Mouse (Mus musculus): Measurements from ENCODE around the gene Acot9. TPM values are rescaled to one million over a fixed set of nuclear protein-coding genes. Genes with fewer than 3 reads are reported as not detected.

Gene Acot9
- polyA plus RNA-seq, 1 experiment from 2014 or later = 36.4 TPM

DNA sequence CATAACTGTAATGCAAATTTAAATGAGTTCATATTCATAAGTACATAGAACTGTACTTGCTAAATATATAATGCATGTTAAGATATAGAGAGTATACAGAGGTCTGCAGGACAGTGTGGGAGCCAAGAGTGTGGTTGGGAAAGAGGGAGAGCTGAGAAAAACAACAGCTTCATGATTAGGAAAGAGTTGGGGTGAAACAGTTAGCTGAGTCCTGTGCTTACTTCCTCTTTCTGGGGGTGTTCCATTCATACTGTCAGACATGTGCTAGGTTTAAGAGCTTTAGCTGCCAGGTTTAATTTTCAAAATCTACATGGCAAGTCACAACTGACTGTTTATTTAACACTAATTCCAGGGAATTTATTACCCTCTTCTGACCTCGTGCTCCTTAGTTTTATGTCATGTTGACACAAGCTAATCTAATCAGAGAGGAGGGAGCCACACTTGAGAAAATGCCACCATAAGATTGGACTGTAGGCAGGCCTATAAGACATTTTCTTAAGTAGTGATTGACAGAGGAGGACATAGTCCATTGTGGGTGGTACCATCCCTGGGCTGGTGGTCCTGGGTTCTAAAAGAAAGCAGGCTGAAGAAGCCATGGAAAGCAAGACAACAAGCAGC lies 18.3 kb downstream of the Acot9 start:
- Histone ChIP-seq H3K4me1 (ENCODE audit: control insufficient read depth, insufficient read depth, low read length) (no peaks in the 10 kb centered on the region), H3K9me3 (replicated peaks; ENCODE audit: control insufficient read depth, low read length) (no peaks in the 10 kb centered on the region), H3K27me3 (replicated peaks; ENCODE audit: control insufficient read depth, insufficient read depth, low read length) (no peaks in the 10 kb centered on the region), H3K36me3 (ENCODE audit: control insufficient read depth, insufficient read depth, low read length) (no peaks in the 10 kb centered on the region), H3K9ac (ENCODE audit: low read length) (no peak overlapping the region), H3K4me3 (ENCODE audit: low read depth, low read length) (no peak overlapping the region), H3K27ac (ENCODE audit: low read depth, low read length) (no peak overlapping the region), H3K4me2 (ENCODE audit: low read length) (no peak overlapping the region)
- ATAC-seq (no peak), DNase-seq (ENCODE audit: low spot score) (no peak)
- WGBS = 64% methylated on average over 1 of the region's 1 CpGs

DNA sequence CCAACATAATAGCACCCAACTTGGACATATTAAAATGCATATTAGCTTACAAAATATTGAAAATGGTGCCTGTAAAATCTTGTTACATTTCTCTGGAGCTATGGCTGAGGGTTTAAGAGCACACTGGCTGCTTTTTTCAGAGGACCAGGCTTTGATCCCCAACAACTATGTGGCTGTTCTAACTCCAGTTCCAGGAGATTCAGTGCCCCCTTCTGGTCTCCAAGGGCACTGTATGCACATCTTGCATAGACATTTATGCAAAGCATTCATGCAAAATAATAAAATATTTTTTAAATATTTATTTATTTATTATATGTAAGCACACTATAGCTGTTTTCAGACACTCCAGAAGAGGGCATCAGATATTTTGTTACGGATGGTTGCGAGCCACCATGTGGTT lies 44.1 kb downstream of the Acot9 start:
- H3K9ac ChIP-seq (ENCODE audit: low read length) = no peak overlapping the region
- H3K27ac ChIP-seq (ENCODE audit: low read depth, low read length) = no peak overlapping the region
- WGBS = 98% methylated on average over 2 of the region's 2 CpGs
- H3K9me3 ChIP-seq (replicated peaks; ENCODE audit: control insufficient read depth, low read length) = no peaks in the 10 kb centered on the region
- DNase-seq (ENCODE audit: low spot score) = no peak
- no peak overlapping the region for H3K4me2 ChIP-seq (ENCODE audit: low read length)
- no peaks in the 10 kb centered on the region for H3K27me3 ChIP-seq (replicated peaks; ENCODE audit: control insufficient read depth, insufficient read depth, low read length)
- no peaks in the 10 kb centered on the region for H3K36me3 ChIP-seq (ENCODE audit: control insufficient read depth, insufficient read depth, low read length)
- ATAC-seq = no peak
- no peaks in the 10 kb centered on the region for H3K4me1 ChIP-seq (ENCODE audit: control insufficient read depth, insufficient read depth, low read length)
- H3K4me3 ChIP-seq (ENCODE audit: low read depth, low read length) = no peak overlapping the region

- WGBS = 43% methylated on average over 4 of the region's 4 CpGs
These were observed 55.8 kb downstream of the Acot9 start for GRCm38 (mm10) chrX:155318005-155318404.

DNA sequence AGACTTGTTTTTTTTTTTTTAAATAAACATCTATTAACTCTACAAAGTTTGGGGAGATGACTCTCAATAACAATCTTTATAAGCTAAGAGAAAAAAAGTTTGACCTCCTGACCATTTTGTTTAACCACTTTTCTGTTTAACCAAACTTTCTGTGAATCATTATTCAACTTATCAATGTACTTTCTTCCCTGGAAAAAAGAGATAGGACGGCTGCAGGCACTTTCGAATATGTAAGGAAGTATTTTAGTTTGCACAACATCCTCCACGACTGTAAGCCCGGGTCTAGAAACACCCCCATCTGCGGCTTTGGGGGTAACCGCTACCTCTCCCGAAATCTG lies 75.3 kb downstream of the Acot9 start:
- peak overlapping the region; percentile 46 for H3K4me3 ChIP-seq (ENCODE audit: low read depth, low read length)
- peak overlapping the region; percentile 72 for H3K9ac ChIP-seq (ENCODE audit: low read length)
- H3K27ac ChIP-seq (ENCODE audit: low read depth, low read length) = no peak overlapping the region
- peaks cover 2% of the 10 kb centered on the region; the same call in 1 of the 2 replicates for H3K36me3 ChIP-seq (ENCODE audit: control insufficient read depth, insufficient read depth, low read length)
- H3K4me1 ChIP-seq (ENCODE audit: control insufficient read depth, insufficient read depth, low read length) = no peaks in the 10 kb centered on the region
- no peaks in the 10 kb centered on the region for H3K27me3 ChIP-seq (replicated peaks; ENCODE audit: control insufficient read depth, insufficient read depth, low read length)
- H3K4me2 ChIP-seq (ENCODE audit: low read length) = peak overlapping the region; percentile 52
- DNase-seq (ENCODE audit: low spot score) (no peak), ATAC-seq (no peak)
- no peaks in the 10 kb centered on the region for H3K9me3 ChIP-seq (replicated peaks; ENCODE audit: control insufficient read depth, low read length)
- 40% methylated on average over 7 of the region's 7 CpGs for WGBS

More at GRCm38 (mm10) chrX:155318005-155318404, 55.8 kb downstream of the Acot9 start:
- no peaks in the 10 kb centered on the region for H3K36me3 ChIP-seq (ENCODE audit: control insufficient read depth, insufficient read depth, low read length)
- no peak overlapping the region for H3K4me2 ChIP-seq (ENCODE audit: low read length)
- no peak overlapping the region for H3K4me3 ChIP-seq (ENCODE audit: low read depth, low read length)
- no peak overlapping the region for H3K27ac ChIP-seq (ENCODE audit: low read depth, low read length)
- no peaks in the 10 kb centered on the region for H3K4me1 ChIP-seq (ENCODE audit: control insufficient read depth, insufficient read depth, low read length)
- DNase-seq (ENCODE audit: low spot score) (peak; percentile 63), ATAC-seq (peak; percentile 60; the same call in 1 of the 2 replicates)
- H3K27me3 ChIP-seq (replicated peaks; ENCODE audit: control insufficient read depth, insufficient read depth, low read length) = no peaks in the 10 kb centered on the region
- no peak overlapping the region for H3K9ac ChIP-seq (ENCODE audit: low read length)
- H3K9me3 ChIP-seq (replicated peaks; ENCODE audit: control insufficient read depth, low read length) = no peaks in the 10 kb centered on the region

GRCm38 (mm10) chrX:155337905-155338721 lies 75.9 kb downstream of the Acot9 start:
- H3K36me3 ChIP-seq (ENCODE audit: control insufficient read depth, insufficient read depth, low read length) = no peaks in the 10 kb centered on the region
- DNase-seq (ENCODE audit: low spot score) (peak; percentile 87), ATAC-seq (peak; percentile 98)
- H3K4me1 ChIP-seq (ENCODE audit: control insufficient read depth, insufficient read depth, low read length) = no peaks in the 10 kb centered on the region
- no peaks in the 10 kb centered on the region for H3K9me3 ChIP-seq (replicated peaks; ENCODE audit: control insufficient read depth, low read length)
- H3K4me3 ChIP-seq (ENCODE audit: low read depth, low read length) = peak overlapping the region; percentile 46
- H3K27me3 ChIP-seq (replicated peaks; ENCODE audit: control insufficient read depth, insufficient read depth, low read length) = no peaks in the 10 kb centered on the region
- H3K9ac ChIP-seq (ENCODE audit: low read length) = peak overlapping the region; percentile 72
- 23% methylated on average over 44 of the region's 49 CpGs for WGBS
- peak overlapping the region; percentile 52 for H3K4me2 ChIP-seq (ENCODE audit: low read length)
- peak overlapping the region; percentile 52; the same call in 1 of the 2 replicates for H3K27ac ChIP-seq (ENCODE audit: low read depth, low read length)

DNA sequence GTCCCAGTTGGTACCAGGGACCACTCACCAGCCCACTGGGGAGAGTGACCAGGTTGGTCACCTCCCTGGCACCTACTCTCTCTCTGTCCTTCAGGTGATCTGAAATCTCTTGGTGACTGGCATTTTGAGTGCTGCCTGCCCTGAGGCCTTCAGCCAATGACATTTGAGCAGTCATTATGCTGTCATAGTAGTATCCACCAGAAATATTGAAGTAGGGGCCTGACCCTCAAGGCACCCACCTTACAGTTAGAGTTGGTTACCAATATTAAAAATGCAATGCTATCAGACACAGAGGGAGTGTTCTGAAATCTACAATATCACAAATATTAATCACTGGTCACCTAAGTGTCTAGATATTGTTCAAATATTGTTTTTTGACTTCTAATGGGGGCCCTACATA lies 78.4 kb downstream of the Acot9 start, which contains the start of gene Prdx4:
Gene Prdx4 (minus strand): TSS at position 101 of the 400 bp plus-strand sequence.
- H3K9ac ChIP-seq (ENCODE audit: low read length) = no peak within 1 kb of the TSS
- no peak within 1 kb of the TSS for H3K4me2 ChIP-seq (ENCODE audit: low read length)
- H3K9me3 ChIP-seq (replicated peaks; ENCODE audit: control insufficient read depth, low read length) = no peaks in the 10 kb centered on the region
- ATAC-seq = no peak
- no peak for DNase-seq (ENCODE audit: low spot score)
- no peak within 1 kb of the TSS for H3K27ac ChIP-seq (ENCODE audit: low read depth, low read length)
- H3K36me3 ChIP-seq (ENCODE audit: control insufficient read depth, insufficient read depth, low read length) = no peaks in the 10 kb centered on the region
- no peaks in the 10 kb centered on the region for H3K4me1 ChIP-seq (ENCODE audit: control insufficient read depth, insufficient read depth, low read length)
- H3K27me3 ChIP-seq (replicated peaks; ENCODE audit: control insufficient read depth, insufficient read depth, low read length) = no peaks in the 10 kb centered on the region
- H3K4me3 ChIP-seq (ENCODE audit: low read depth, low read length) = no peak within 1 kb of the TSS

GRCm38 (mm10) chrX:155346249-155346648 lies 84.0 kb downstream of the Acot9 start:
- 88% methylated on average over 2 of the region's 2 CpGs for WGBS
- H3K4me2 ChIP-seq (ENCODE audit: low read length) = no peak overlapping the region
- ATAC-seq = no peak

More at GRCm38 (mm10) chrX:155346249-155346648, 84.0 kb downstream of the Acot9 start:
- Histone ChIP-seq H3K27ac (ENCODE audit: low read depth, low read length) (no peak overlapping the region), H3K4me1 (ENCODE audit: control insufficient read depth, insufficient read depth, low read length) (no peaks in the 10 kb centered on the region), H3K9me3 (replicated peaks; ENCODE audit: control insufficient read depth, low read length) (no peaks in the 10 kb centered on the region), H3K36me3 (ENCODE audit: control insufficient read depth, insufficient read depth, low read length) (no peaks in the 10 kb centered on the region), H3K4me3 (ENCODE audit: low read depth, low read length) (no peak overlapping the region), H3K9ac (ENCODE audit: low read length) (no peak overlapping the region), H3K27me3 (replicated peaks; ENCODE audit: control insufficient read depth, insufficient read depth, low read length) (no peaks in the 10 kb centered on the region)
- DNase-seq (ENCODE audit: low spot score) = no peak

Measured in forebrain, embryonic 14.5 days (tissue).